Mouse (Mus musculus) forebrain, embryonic 11.5 days (tissue): ENCODE data around the gene Krt39. TPM values are rescaled to one million over a fixed set of nuclear protein-coding genes. Genes with fewer than 3 reads are reported as not detected.

Experiments
- ATAC-seq: fragments of 200-750 bp; cut with Nextera tagmentation; replicated peaks from 2 replicates; pipeline ENCODE4 v1.8.0; 2017; ENCODE audit warnings: moderate TSS enrichment; ENCODE audit not compliant: low FRiP score
- DNase-seq: peaks from one replicate; pipeline ENCODE4 v3.0.0-alpha.2; 2017; ENCODE audit warnings: low spot score
- H3K27ac ChIP-seq: fragments of 300-500 bp; sonication (generic); 2 replicates; pipeline ENCODE4 v1.5.1; 2014; ENCODE audit warnings: low read depth, low read length
- H3K27me3 ChIP-seq: fragments of 300-500 bp; sonication (generic); 2 replicates; pipeline ENCODE4 v1.6.1; 2014; ENCODE audit warnings: mild to moderate bottlenecking, low read length, mixed read lengths; ENCODE audit not compliant: control insufficient read depth, insufficient read depth
- H3K36me3 ChIP-seq: fragments of 300-500 bp; sonication (generic); 2 replicates; pipeline ENCODE4 v1.6.1; 2014; ENCODE audit warnings: mild to moderate bottlenecking, low read length, moderate library complexity, mixed read lengths; ENCODE audit not compliant: control insufficient read depth, insufficient read depth
- H3K4me1 ChIP-seq: fragments of 300-500 bp; sonication (generic); replicated peaks from 2 replicates; pipeline ENCODE4 v1.6.1; 2014; ENCODE audit warnings: low read length, mixed read lengths; ENCODE audit not compliant: control insufficient read depth, insufficient read depth
- H3K4me2 ChIP-seq: fragments of 300-500 bp; sonication (generic); 2 replicates; pipeline ENCODE4 v1.6.1; 2014; ENCODE audit warnings: low read depth, mild to moderate bottlenecking, low read length, moderate library complexity, mixed read lengths; ENCODE audit not compliant: severe bottlenecking
- H3K4me3 ChIP-seq: fragments of 300-500 bp; sonication (generic); 2 replicates; pipeline ENCODE4 v1.5.1; 2014; ENCODE audit warnings: low read depth, low read length
- H3K9ac ChIP-seq: fragments of 300-500 bp; sonication (generic); 2 replicates; pipeline ENCODE4 v1.6.1; 2014; ENCODE audit warnings: low read length
- H3K9me3 ChIP-seq: fragments of 300-500 bp; sonication (generic); 2 replicates; pipeline ENCODE4 v1.6.1; 2016; ENCODE audit warnings: low read length, mixed read lengths; ENCODE audit not compliant: control insufficient read depth
- WGBS: fragments of 180-500 bp; shearing (Covaris S2); extraction: QIAGEN DNeasy Blood & Tissue Kit; methylation state at CpG from one replicate; pipeline ENCODE4 v1.1.7; 2014; 5-methylcytosine and 5-hydroxymethylcytosine counted together
- polyA plus RNA-seq: library from polyadenylated mRNA; unstranded; fragments of >200 nt; fragmentation: Nextera tagmentation; extraction: Ambion mirVana; gene quantifications from 2 replicates; pipeline ENCODE4 v1.2.1, GENCODE M21; 2014

Krt39 gene
- polyA plus RNA-seq, 1 experiment from 2014 or later, result not detected

DNA sequence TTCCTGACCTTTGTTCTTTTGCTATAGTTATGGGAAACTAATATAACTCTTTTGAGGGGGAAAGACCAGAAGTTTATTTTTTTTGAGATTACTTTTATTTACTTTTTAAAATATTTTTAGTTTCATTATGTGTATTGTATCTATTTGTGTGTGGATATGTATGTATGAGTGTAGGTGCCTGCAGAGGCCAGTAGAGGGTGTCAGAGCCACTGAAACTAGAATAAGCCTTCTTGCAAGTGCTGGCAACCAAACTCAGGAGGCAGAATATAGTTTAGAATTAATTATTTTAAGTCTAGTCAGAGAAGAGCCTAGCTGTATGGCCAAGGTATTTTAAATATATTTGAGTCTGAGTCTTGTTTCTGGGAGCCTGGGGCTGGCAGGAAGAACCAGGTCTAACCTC lies 26.8 kb upstream of the Krt39 start:
- ATAC-seq, result no peak

GRCm38 (mm10) chr11:99539721-99540120 lies 18.6 kb upstream of the Krt39 start:
- DNase-seq, result no peak
- H3K9me3 ChIP-seq, result no peaks in the 10 kb centered on the region; the same call in 1 of the 2 replicates
- H3K4me1 ChIP-seq, result no peaks in the 10 kb centered on the region
- H3K9ac ChIP-seq, result no peak overlapping the region
- WGBS, result 72% methylated on average over 9 of the region's 9 CpGs
- H3K27me3 ChIP-seq, result no peaks in the 10 kb centered on the region
- H3K36me3 ChIP-seq, result no peaks in the 10 kb centered on the region
- no peak overlapping the region for H3K4me2 ChIP-seq
- H3K4me3 ChIP-seq, result no peak overlapping the region
- H3K27ac ChIP-seq, result no peak overlapping the region
- ATAC-seq, result no peak

More for the DNA sequence above, 26.8 kb upstream of the Krt39 start:
- Histone ChIP-seq H3K9me3 (no peaks in the 10 kb centered on the region), H3K27ac (no peak overlapping the region), H3K27me3 (no peaks in the 10 kb centered on the region), H3K4me1 (no peaks in the 10 kb centered on the region), H3K4me2 (no peak overlapping the region), H3K4me3 (no peak overlapping the region), H3K9ac (no peak overlapping the region), H3K36me3 (no peaks in the 10 kb centered on the region)
- no peak for DNase-seq

GRCm38 (mm10) chr11:99514098-99514497 lies 7.0 kb downstream of the Krt39 start:
- DNase-seq (no peak), ATAC-seq (no peak)
- H3K9ac ChIP-seq, result no peak overlapping the region
- no peak overlapping the region for H3K4me3 ChIP-seq
- no peak overlapping the region for H3K27ac ChIP-seq
- H3K9me3 ChIP-seq, result no peaks in the 10 kb centered on the region
- H3K4me2 ChIP-seq, result no peak overlapping the region
- no peaks in the 10 kb centered on the region for H3K4me1 ChIP-seq
- no peaks in the 10 kb centered on the region for H3K27me3 ChIP-seq
- H3K36me3 ChIP-seq, result no peaks in the 10 kb centered on the region
- 90% methylated on average over 8 of the region's 8 CpGs for WGBS

- Histone ChIP-seq H3K27ac (no peak overlapping the region), H3K9ac (no peak overlapping the region), H3K4me1 (no peaks in the 10 kb centered on the region; the same call in 1 of the 2 replicates), H3K4me2 (no peak overlapping the region), H3K36me3 (no peaks in the 10 kb centered on the region), H3K4me3 (no peak overlapping the region), H3K27me3 (no peaks in the 10 kb centered on the region), H3K9me3 (no peaks in the 10 kb centered on the region)
- DNase-seq (no peak), ATAC-seq (no peak)
- WGBS, result 73% methylated on average over 9 of the region's 9 CpGs
Observed at GRCm38 (mm10) chr11:99500095-99500805, 20.9 kb downstream of the Krt39 start.

GRCm38 (mm10) chr11:99496460-99496859 lies 24.7 kb downstream of the Krt39 start:
- DNase-seq (no peak), ATAC-seq (no peak)
- Histone ChIP-seq H3K9ac (no peak overlapping the region), H3K9me3 (no peaks in the 10 kb centered on the region), H3K27me3 (no peaks in the 10 kb centered on the region), H3K4me3 (no peak overlapping the region), H3K4me2 (no peak overlapping the region), H3K36me3 (no peaks in the 10 kb centered on the region), H3K27ac (no peak overlapping the region), H3K4me1 (no peaks in the 10 kb centered on the region; the same call in 1 of the 2 replicates)
- WGBS, result 89% methylated on average over 4 of the region's 4 CpGs

DNA sequence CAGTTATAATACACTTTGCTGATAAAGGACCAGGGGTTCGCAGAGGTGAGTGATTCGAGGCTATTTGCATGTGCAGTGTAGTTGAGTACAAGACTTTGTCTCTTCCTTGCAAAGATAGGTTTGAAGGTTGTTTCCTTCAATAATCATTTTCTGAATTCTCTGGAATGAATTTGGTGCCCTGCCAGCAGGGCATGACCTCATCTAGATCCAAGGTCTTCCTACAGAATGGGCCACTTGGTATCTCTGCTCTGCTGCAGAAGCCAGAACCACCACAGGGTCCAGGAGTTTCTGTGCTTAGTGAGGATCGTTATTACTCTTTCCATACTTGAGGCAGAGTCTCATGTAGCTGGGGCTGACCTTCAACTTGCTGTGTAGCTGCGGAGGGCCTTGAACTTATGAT lies 26.4 kb downstream of the Krt39 start:
- Histone ChIP-seq H3K4me1 (no peaks in the 10 kb centered on the region), H3K4me3 (no peak overlapping the region), H3K27me3 (no peaks in the 10 kb centered on the region), H3K4me2 (no peak overlapping the region), H3K27ac (no peak overlapping the region), H3K36me3 (no peaks in the 10 kb centered on the region), H3K9ac (no peak overlapping the region), H3K9me3 (no peaks in the 10 kb centered on the region)
- DNase-seq, result no peak
- 92% methylated on average over 4 of the region's 4 CpGs for WGBS
- ATAC-seq, result no peak

GRCm38 (mm10) chr11:99493574-99493850 lies 27.6 kb downstream of the Krt39 start:
- Histone ChIP-seq H3K4me1 (no peaks in the 10 kb centered on the region), H3K4me2 (no peak overlapping the region), H3K9me3 (no peaks in the 10 kb centered on the region), H3K36me3 (no peaks in the 10 kb centered on the region), H3K9ac (no peak overlapping the region), H3K27me3 (no peaks in the 10 kb centered on the region), H3K4me3 (no peak overlapping the region), H3K27ac (no peak overlapping the region)
- 50% methylated on average over 5 of the region's 5 CpGs for WGBS
- DNase-seq, result no peak
- ATAC-seq, result no peak

DNA sequence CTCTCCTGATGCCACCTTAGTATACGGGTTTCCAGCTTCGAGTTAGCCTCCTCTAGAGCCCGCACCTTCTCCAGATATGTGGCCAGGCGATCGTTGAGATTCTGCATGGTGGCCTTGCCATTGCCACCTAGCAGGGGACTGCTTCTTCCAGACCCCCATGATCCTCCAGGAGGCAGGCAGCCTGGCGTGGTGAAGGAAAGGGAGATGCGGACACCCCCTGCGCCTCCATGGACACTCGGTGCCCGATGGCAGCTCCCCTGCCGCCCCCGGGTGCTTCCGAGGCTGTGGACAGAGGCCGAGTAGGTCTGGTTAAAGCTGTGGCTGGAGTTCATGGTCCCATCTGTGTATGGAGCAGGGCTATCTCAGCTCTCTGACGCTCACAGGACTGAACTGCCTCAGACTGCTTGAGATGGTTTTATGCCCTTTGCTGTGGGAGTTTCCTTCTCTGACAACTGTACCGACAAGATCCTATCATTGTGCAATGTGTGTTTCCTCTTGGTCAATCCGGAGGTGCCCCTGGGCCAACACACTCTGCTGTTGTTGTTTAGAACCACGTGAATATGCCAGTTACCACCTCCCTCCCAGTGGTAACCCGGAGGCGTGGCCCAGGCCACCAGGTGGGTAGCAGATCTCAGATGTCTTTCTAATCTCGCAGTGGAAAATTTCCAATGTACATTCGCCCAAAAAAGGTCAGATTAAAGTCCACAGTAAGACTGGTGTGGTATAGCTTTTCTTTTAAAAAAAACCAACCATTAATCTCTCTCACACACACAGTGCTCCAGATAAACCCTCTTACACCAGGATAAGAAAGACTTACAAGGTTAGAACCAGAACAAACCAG lies 28.2 kb downstream of the Krt39 start, which contains the start of gene Krt23:
Gene Krt23 (minus strand): TSS at position 405 of the 841 bp plus-strand sequence.
- H3K9me3 ChIP-seq, result no peaks in the 10 kb centered on the region
- no peak within 1 kb of the TSS for H3K27ac ChIP-seq
- no peaks in the 10 kb centered on the region for H3K27me3 ChIP-seq
- H3K4me1 ChIP-seq, result no peaks in the 10 kb centered on the region
- 89% methylated on average over 22 of the region's 22 CpGs for WGBS
- H3K36me3 ChIP-seq, result no peaks in the 10 kb centered on the region
- DNase-seq (peak; percentile 51), ATAC-seq (no peak)
- no peak within 1 kb of the TSS for H3K4me3 ChIP-seq
- no peak within 1 kb of the TSS for H3K4me2 ChIP-seq
- no peak within 1 kb of the TSS for H3K9ac ChIP-seq
